Mouse (Mus musculus) forebrain, embryonic 14.5 days (tissue): ENCODE data around the gene Epha1. TPM values are rescaled to one million over a fixed set of nuclear protein-coding genes. Genes with fewer than 3 reads are reported as not detected.

ENCODE experiments used
- ATAC-seq: fragments of 200-750 bp; cut with Nextera tagmentation; 2 replicates; pipeline ENCODE4 v1.8.0; 2017; ENCODE audit warnings: mild to moderate bottlenecking, moderate library complexity
- DNase-seq: peaks from one replicate; pipeline ENCODE4 v3.0.0-alpha.2; 2015; ENCODE audit warnings: low spot score
- H3K27ac ChIP-seq: fragments of 300-500 bp; sonication (generic); 2 replicates; pipeline ENCODE4 v1.5.1; 2014; ENCODE audit warnings: low read depth, mild to moderate bottlenecking, control low read depth, low read length, moderate library complexity
- H3K27me3 ChIP-seq: fragments of 300-500 bp; sonication (generic); replicated peaks from 2 replicates; pipeline ENCODE4 v1.6.1; 2014; ENCODE audit warnings: low read length, control low read depth, mixed read lengths; ENCODE audit not compliant: control insufficient read depth, insufficient read depth
- H3K36me3 ChIP-seq: fragments of 300-500 bp; sonication (generic); 2 replicates; pipeline ENCODE4 v1.6.1; 2014; ENCODE audit warnings: low read length, control low read depth; ENCODE audit not compliant: control insufficient read depth, insufficient read depth
- H3K4me1 ChIP-seq: fragments of 300-500 bp; sonication (generic); 2 replicates; pipeline ENCODE4 v1.6.1; 2014; ENCODE audit warnings: antibody characterized with exemption, low read length, control low read depth; ENCODE audit not compliant: control insufficient read depth, insufficient read depth
- H3K4me2 ChIP-seq: fragments of 300-500 bp; sonication (generic); 2 replicates; pipeline ENCODE4 v1.6.1; 2014; ENCODE audit warnings: mild to moderate bottlenecking, control low read depth, low read length
- H3K4me3 ChIP-seq: fragments of 300-500 bp; sonication (generic); 2 replicates; pipeline ENCODE4 v1.5.1; 2014; ENCODE audit warnings: low read depth, low read length, control low read depth
- H3K9ac ChIP-seq: fragments of 300-500 bp; sonication (generic); 2 replicates; pipeline ENCODE4 v1.6.1; 2014; ENCODE audit warnings: mild to moderate bottlenecking, low read length, control low read depth, moderate library complexity
- H3K9me3 ChIP-seq: fragments of 300-500 bp; sonication (generic); replicated peaks from 2 replicates; pipeline ENCODE4 v1.6.1; 2016; ENCODE audit warnings: low read length, control low read depth, mixed read lengths; ENCODE audit not compliant: control insufficient read depth
- WGBS: fragments of 180-500 bp; shearing (Covaris S2); extraction: QIAGEN DNeasy Blood & Tissue Kit; methylation state at CpG from one replicate; pipeline ENCODE4 v1.1.7; 2014; 5-methylcytosine and 5-hydroxymethylcytosine counted together
- polyA plus RNA-seq: library from polyadenylated mRNA; unstranded; fragments of >200 nt; fragmentation: Nextera tagmentation; extraction: Ambion mirVana; gene quantifications from 2 replicates; pipeline ENCODE4 v1.2.1, GENCODE M21; 2014

The Epha1 gene
- polyA plus RNA-seq, 1 experiment from 2014 or later, result 0.05 TPM

- Histone ChIP-seq H3K4me2 (no peak overlapping the region), H3K27ac (no peak overlapping the region), H3K27me3 (peaks cover 4% of the 10 kb centered on the region; the same call in 1 of the 2 replicates), H3K9ac (no peak overlapping the region), H3K4me1 (0 out of 2 replicates have a peak, but pooled peaks cover 5% of the 10 kb centered on the region), H3K4me3 (no peak overlapping the region), H3K36me3 (no peaks in the 10 kb centered on the region), H3K9me3 (no peaks in the 10 kb centered on the region)
- ATAC-seq (no peak), DNase-seq (no peak)
- WGBS, result 38% methylated on average over 4 of the region's 4 CpGs
Observed at GRCm38 (mm10) chr6:42370630-42371363, 2.3 kb downstream of the Epha1 start.

- Histone ChIP-seq H3K36me3 (no peaks in the 10 kb centered on the region), H3K9me3 (no peaks in the 10 kb centered on the region), H3K4me3 (no peak overlapping the region), H3K27ac (no peak overlapping the region), H3K4me2 (no peak overlapping the region), H3K27me3 (peaks cover 4% of the 10 kb centered on the region; the same call in 1 of the 2 replicates), H3K4me1 (0 out of 2 replicates have a peak, but pooled peaks cover 5% of the 10 kb centered on the region), H3K9ac (no peak overlapping the region)
- WGBS, result 1% methylated on average over 3 of the region's 3 CpGs
- ATAC-seq, result peak; percentile 40; the same call in 1 of the 2 replicates
- peak; percentile 32 for DNase-seq
Observed at GRCm38 (mm10) chr6:42369870-42370269, 3.2 kb downstream of the Epha1 start.

GRCm38 (mm10) chr6:42365215-42365614, 7.9 kb downstream of the Epha1 start:
- Histone ChIP-seq H3K27ac (no peak overlapping the region), H3K4me3 (no peak overlapping the region), H3K4me1 (0 out of 2 replicates have a peak, but pooled peaks cover 5% of the 10 kb centered on the region), H3K9ac (no peak overlapping the region), H3K27me3 (no peaks in the 10 kb centered on the region), H3K4me2 (no peak overlapping the region), H3K36me3 (0 out of 2 replicates have a peak, but pooled peaks cover 3% of the 10 kb centered on the region), H3K9me3 (no peaks in the 10 kb centered on the region)
- 95% methylated on average over 6 of the region's 6 CpGs for WGBS
- ATAC-seq (no peak), DNase-seq (no peak)

- Histone ChIP-seq H3K9ac (no peak overlapping the region), H3K36me3 (peaks cover 6% of the 10 kb centered on the region; the same call in 1 of the 2 replicates), H3K27me3 (no peaks in the 10 kb centered on the region), H3K27ac (no peak overlapping the region), H3K4me3 (no peak overlapping the region), H3K9me3 (no peaks in the 10 kb centered on the region), H3K4me1 (no peaks in the 10 kb centered on the region), H3K4me2 (no peak overlapping the region)
- 90% methylated on average over 15 of the region's 15 CpGs for WGBS
- DNase-seq (no peak), ATAC-seq (no peak)
Observed at GRCm38 (mm10) chr6:42364607-42365006, 8.5 kb downstream of the Epha1 start.

- 93% methylated on average over 4 of the region's 4 CpGs for WGBS
- no peaks in the 10 kb centered on the region for H3K27me3 ChIP-seq
Observed at GRCm38 (mm10) chr6:42364066-42364465, 9.0 kb downstream of the Epha1 start.

GRCm38 (mm10) chr6:42362974-42363373, 10.1 kb downstream of the Epha1 start:
- Histone ChIP-seq H3K9ac (no peak overlapping the region), H3K4me3 (no peak overlapping the region), H3K4me1 (no peaks in the 10 kb centered on the region), H3K27me3 (no peaks in the 10 kb centered on the region), H3K36me3 (peaks cover 22% of the 10 kb centered on the region), H3K4me2 (no peak overlapping the region), H3K27ac (no peak overlapping the region), H3K9me3 (no peaks in the 10 kb centered on the region)
- no peak for DNase-seq
- WGBS, result 45% methylated on average over 3 of the region's 3 CpGs
- ATAC-seq, result 0 out of 2 replicates have a peak, but pooled peaks have one; percentile 35

More at GRCm38 (mm10) chr6:42364066-42364465, 9.0 kb downstream of the Epha1 start:
- Histone ChIP-seq H3K4me1 (no peaks in the 10 kb centered on the region), H3K27ac (no peak overlapping the region), H3K4me2 (no peak overlapping the region), H3K36me3 (peaks cover 11% of the 10 kb centered on the region), H3K4me3 (no peak overlapping the region), H3K9me3 (no peaks in the 10 kb centered on the region), H3K9ac (no peak overlapping the region)
- ATAC-seq, result no peak
- DNase-seq, result no peak

GRCm38 (mm10) chr6:42362497-42362896, 10.6 kb downstream of the Epha1 start:
- no peak overlapping the region for H3K4me2 ChIP-seq
- no peak for ATAC-seq

GRCm38 (mm10) chr6:42362074-42362473, 11.0 kb downstream of the Epha1 start:
- no peak for ATAC-seq
- Histone ChIP-seq H3K9me3 (no peaks in the 10 kb centered on the region), H3K4me3 (no peak overlapping the region), H3K36me3 (peaks cover 31% of the 10 kb centered on the region), H3K27ac (no peak overlapping the region), H3K4me1 (no peaks in the 10 kb centered on the region), H3K27me3 (no peaks in the 10 kb centered on the region), H3K9ac (no peak overlapping the region), H3K4me2 (no peak overlapping the region)
- no peak for DNase-seq
- 62% methylated on average over 1 of the region's 1 CpGs for WGBS

More at GRCm38 (mm10) chr6:42362497-42362896, 10.6 kb downstream of the Epha1 start:
- WGBS, result 76% methylated on average over 1 of the region's 1 CpGs
- Histone ChIP-seq H3K27me3 (no peaks in the 10 kb centered on the region), H3K36me3 (peaks cover 27% of the 10 kb centered on the region), H3K27ac (no peak overlapping the region), H3K4me3 (no peak overlapping the region), H3K4me1 (no peaks in the 10 kb centered on the region), H3K9me3 (no peaks in the 10 kb centered on the region), H3K9ac (no peak overlapping the region)
- no peak for DNase-seq
